Mouse (Mus musculus): Measurements from ENCODE around the gene Wiz.

The Wiz gene

DNA sequence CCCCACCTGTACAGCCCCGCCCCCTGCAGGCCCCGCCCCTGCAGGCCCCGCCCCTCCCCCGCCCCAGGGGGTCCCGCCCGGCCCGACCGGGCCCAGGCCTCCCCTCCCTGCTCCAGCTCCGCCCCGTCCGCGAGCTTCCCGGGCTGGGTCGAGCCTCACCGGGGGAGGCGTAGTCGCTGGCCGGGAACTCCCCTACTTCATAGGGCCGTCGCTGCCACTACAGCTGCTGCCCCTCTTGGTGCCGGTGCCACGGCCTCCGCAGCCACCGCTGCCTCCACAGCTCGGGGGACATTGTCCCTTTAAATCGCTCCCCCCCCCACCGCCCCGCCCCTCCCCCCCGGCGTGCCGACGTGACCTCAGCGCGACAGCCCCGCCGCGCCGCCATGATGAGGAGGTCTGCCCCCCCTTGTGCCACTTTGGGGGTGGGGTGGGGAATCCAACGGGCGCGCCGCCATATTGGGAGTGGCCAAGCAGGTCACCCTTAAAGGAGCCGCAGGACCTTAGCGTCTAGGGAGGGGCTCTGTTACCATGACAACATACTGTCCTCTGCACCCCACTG is at the start of gene Wiz:
TSS of gene Wiz (minus strand) at position 339 of the 559 bp plus-strand sequence.
- peak; percentile 89 to 93 for DNase-seq (ENCODE audit: low spot score in 2 of 2)

DNA sequence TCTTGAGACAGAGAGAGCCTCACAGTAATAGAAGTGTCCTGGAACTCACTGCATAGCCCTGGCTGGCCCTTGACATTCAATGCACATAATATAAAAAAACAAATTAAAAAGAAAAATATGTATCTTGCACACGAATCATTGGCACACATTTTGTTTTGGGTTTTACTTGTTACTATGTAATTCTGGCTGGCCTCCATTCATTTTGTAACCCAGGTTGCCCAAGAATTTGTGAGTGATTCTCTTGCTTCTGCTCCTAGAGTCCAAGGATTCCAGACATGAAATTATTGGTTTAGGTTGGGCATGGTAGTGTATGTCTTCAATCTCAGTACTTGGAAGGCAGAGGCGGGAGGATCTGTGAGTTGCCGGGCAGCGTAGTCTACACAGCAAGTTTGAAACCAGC is 47.9 kb upstream of the Wiz start:
- DNase-seq (ENCODE audit: low spot score in 2 of 2): no peak

DNA sequence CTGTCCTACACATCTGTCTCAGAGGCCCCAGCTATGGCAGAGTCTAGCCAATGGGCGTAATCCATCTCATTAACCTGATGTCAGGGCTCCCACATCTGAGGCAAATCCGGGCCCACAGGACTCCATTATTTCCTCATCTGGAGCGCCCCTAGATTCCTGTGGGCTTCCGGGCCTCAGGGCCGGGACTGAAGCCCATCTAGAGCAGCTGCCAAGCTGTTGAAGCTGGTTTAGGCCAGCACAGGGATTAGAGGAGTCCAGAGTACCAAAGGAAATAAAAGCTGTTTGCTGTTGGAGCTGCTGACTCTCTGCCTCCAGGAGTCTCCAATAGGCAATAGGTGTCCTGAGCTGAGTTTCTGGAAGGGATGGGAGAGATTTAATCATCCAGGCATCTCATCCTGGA is 45.9 kb upstream of the Wiz start:
- no peak for DNase-seq (ENCODE audit: low spot score in 2 of 2)

DNA sequence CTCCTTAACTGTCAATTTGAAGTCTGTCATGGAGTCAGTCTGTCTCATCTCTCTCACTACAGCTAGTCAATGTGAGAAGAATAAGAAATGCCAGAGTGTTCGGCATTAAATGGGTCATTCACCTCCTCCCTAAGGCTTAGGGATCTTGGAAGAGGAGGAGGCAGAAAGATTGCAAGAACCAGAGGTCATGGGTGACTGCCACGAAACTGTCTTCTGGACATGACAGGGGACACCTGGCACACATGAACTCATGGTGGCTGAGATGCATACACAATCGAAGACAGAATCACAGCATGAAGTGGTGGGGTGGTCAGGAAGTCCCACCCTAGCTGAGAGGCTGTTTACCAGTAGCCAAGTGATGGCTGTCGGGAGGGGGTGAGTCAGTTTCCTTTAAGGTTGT is 45.1 kb upstream of the Wiz start:
- DNase-seq (ENCODE audit: low spot score in 2 of 2): no peak

DNA sequence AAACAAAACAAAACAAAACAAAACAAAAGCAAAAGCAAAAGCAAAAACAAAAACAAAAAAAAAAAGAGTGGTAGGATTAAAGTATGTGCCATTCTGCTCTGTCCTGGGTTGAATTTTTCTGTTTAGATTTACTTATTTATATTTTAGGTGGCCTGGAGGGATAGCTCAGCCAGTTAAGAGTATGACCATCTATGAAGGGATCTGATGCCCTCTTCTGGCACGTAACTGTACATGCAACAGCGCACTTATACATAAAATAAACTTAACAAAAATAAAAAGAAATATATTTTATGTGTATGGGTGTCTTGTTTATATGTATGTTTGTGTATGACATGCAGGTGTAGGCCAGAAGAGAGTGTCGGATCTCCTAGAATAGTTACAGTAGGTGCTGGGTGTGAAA is 42.7 kb upstream of the Wiz start:
- DNase-seq (ENCODE audit: low spot score in 2 of 2): no peak

DNA sequence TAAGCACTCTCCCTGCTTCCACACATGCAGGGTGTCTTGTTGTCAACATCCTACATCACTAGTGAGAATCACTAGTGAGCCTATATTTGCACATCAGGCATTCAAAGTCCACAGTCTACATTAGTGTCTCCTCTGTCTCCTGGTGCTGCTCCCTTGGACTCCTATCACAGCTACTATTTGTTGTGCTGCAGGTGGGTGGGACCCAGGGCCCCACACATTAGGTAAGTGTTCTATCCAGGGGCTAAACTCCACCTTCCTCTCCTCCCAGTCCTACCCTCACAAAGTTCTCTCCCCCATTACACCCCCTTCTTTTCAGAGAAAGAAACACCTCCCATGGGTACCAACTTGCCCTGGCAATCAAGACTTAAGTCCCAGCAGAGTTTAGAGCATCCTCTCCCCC is 37.4 kb upstream of the Wiz start:
- DNase-seq (ENCODE audit: low spot score in 2 of 2): no peak

DNA sequence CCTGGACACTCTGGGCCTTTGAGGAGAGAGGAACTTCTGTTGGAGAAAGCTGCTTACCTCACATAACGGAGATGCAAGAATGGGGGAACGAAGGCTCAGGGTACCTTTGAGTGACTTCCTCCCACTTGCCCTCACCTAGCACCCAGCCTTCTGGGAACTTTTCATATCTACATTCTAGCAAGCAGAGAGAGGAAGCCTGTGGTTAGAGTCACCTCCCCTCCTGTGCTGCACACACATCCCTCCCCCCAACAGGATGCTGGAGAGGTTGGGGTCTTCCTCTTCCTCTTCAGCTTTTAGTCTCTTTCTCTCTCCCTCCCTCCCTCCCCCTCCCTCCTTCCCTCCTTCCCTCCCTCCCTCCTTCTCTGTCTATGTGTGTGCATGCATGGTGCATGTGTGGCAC is 34.8 kb upstream of the Wiz start, which contains the start of gene Pglyrp2:
TSS of gene Pglyrp2 (minus strand) at position 134 of the 400 bp plus-strand sequence.
- DNase-seq (ENCODE audit: low spot score in 2 of 2): no peak

DNA sequence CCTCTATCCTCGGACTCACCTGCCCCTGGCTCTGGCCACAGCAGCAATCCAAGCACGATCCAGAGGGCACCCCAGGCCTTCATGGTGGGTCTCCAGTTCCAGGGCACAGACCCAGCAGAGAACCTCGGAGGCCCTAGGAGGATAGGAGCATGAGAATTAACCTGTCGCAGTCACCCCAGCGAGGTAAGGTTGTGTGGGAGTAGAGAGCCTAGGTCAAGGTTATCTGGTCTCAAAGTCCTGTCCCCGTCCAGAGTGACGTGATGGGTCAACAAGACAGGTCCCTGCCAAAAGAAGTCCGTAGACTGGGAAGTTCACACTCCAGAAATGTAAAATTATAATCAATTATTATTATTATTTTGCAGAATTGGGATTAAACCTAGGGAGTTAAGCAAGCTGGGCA is 31.5 kb upstream of the Wiz start:
- DNase-seq (ENCODE audit: low spot score in 2 of 2): no peak

DNA sequence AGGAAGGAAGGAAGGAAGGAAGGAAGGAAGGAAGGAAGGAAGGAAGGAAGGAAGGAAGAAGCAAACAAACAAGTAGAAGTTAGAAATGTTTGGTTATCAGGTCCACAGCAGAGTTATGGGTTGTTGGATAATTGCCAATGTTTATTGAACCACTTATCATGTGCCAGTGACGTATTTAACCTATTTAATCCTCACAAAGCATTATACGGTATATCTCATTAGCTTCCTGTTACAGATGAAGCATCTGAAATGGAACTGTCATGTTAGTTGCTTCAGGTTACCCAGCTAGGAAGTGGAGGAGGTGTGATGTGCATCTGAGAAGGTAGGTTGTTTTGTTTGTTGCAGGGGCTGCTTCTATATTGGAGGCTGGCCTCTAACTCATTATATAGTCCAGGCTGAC is 30.8 kb upstream of the Wiz start:
- no peak for DNase-seq (ENCODE audit: low spot score in 2 of 2)

DNA sequence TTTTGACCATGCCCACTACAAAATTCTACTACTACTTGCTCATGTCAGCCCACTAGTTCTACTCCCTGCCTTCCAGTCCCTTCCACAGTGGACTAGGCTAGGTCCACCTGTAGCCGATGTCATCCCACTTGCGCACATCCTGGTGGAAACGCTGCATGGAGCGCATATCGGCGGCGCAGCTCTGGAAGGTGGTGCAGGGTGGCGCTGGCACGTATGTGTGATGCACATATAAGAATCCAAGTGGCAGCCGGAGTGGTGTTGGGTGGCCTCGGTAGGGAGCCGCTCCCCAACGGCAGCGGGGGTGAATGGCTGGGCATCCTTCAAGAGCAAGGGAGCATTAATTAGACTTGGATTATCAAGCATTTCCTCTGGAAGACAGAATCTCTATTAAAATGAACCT is 27.5 kb upstream of the Wiz start:
- DNase-seq (ENCODE audit: low spot score in 2 of 2): no peak

DNA sequence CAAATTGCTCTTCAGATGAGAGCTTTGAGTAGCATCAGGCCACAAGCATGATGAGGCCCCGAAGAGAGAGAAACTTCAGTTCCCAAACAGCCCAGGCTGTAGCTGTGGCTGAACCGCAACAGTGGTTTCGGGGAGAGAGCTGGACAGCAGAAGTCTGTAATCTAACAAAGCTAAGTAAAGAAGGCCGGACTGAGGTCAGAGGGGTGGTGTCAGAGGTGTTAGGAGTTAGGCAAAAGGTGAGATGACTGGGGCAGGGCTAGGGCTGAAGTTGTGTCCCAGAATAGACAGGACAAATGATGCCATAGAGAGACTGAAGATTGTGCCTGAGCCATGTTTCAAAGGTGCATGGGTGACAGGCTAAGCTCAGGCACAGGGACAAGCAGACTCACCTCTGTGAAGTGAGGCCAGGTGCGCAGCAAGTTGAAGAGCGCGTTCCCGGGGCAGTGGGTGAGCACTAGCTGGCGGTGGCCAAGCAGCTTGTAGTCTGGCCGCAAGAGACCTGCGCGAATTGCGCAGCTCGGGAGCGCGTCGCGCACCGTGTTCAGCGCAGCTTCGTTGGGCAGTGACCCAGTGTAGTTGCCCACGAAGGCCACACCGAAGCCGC is 26.3 kb upstream of the Wiz start:
- no peak for DNase-seq (ENCODE audit: low spot score in 2 of 2)

DNA sequence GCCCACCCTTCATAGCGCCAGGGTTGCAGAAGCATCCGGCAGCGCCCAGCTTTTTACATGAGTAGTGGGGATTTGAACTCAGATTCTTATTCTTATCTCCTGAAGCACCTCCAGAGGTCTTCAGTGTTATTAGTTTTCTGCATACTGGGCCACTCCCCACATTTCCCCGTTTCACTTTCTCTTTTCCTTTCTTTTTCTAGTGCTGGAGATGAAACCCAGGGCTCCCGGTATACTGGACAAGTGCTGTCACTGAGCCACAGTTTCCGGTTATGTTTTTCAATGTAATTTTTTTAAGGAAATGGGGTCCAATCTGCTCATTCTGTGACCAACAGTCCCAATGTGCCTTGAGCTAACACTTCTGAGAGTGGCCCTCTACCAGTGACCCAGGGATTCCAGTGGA is 22.7 kb upstream of the Wiz start:
- DNase-seq (ENCODE audit: low spot score in 2 of 2): no peak

DNA sequence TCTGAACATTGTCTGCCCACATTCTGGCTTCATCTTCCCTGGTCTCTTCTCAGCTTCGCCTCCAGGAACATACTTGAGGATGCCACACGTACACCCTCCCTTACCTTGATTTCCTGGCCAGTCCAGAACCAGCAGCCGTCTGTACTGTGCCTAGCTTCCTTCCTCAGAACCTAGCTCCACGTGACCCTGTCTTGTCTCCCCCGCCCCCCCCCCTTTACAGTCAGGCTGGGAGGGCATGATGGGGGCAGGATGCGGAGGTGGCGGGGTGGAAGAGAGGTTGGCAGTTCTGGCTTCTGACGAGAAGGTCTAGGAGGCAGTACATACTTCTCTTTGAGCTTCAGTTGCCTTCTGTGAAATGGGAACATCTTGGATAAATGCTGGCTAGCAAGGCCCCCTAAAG is 14.2 kb upstream of the Wiz start, which contains the start of gene Rasal3:
TSS of gene Rasal3 (minus strand) at position 167 of the 400 bp plus-strand sequence.
- DNase-seq (ENCODE audit: low spot score in 2 of 2): peak in 1 of 2 experiments; percentile 23

DNA sequence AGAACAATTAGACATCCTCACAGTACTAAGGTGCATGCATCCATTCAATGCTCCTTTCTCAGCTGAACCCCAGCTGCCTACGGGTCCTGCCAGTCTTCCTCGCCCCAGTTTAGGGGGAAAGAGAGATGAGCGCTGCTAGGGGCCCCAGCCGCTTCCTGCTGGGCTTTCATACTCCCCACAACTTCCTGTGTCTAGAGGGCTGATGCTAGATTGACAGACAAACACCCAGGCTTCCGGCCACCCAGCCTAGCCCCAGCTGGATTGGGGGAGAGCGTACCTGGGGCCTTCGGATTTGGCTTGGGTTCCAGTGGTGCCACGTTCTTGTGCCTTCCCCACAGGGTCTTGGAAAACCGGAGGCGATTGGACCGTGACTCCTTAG is 13.5 kb upstream of the Wiz start:
- DNase-seq (ENCODE audit: low spot score in 2 of 2): peak; percentile 53 to 78

DNA sequence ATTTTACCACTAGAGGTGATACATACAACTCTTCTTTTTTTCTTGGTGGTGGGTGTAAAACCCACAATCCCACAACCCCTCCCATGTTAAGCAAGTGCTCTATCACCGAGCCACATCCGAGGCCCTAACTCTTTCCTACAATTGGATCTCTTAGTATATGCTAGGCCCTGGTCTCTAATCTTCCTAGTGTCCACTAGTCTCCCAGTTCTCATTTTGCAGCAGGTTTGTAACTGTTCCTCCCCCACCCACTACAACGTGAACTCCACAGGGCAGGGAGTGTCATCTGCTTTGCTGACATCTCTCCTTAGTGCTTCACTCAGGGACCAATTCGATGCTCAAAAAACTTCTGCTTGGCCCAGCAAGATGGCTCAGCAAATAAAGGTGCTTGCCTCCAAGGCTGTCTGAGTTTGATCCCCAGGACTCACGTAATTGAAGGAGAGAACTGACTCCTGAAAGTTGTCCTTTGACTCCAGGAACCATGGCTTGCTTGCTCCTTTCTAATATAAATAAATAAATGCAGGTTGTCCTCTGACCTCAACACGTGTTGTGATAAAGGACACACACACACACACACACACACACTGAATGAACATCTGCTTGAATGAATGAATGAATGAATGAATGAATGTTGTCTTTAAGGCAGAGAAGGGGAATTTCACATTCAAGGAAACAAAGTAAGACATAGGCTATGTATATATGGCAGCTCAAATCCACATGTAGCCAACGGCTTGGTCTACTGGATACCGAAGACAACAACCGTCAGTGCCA is 13.0 kb upstream of the Wiz start:
- DNase-seq (ENCODE audit: low spot score in 2 of 2): no peak

DNA sequence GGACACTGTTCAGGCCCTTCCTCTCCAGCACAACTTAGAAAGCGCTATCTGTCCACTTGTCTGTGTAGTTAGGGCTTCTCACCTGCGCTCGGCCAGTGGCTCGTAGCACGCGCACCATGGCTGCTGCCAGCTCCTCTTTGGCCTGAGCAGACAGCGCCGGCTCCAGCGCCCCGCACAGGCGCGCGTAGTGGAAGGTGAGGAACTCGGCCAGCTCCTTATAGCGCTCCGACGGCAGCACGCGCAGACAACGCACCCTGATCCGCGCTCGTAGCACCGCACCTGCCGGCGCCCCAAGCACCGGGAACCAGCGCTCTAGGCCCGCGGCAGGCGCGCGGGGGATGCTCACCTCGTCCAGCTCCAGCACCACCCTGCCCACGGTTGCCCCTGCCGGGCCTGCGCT is 7.0 kb upstream of the Wiz start:
- DNase-seq (ENCODE audit: low spot score in 2 of 2): no peak

DNA sequence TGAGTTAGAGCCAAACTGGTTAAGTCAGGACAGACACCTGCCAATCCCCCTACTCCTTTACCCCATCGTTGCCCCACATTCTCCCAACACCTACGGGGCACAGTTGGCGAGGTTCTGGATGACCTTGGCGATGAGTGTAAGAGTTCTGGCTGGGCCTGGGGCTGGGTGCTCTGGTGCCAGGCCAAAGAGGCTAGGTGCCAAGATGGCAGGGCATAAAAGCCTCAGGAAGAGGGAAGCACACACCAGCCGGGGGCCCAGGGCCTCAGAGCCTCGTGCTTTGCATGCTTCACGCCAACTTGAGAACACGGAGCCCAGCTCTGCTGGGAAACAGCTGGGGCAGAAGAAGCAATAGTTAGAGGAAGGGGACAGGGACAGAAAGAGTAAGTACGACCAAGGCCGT is 4.7 kb upstream of the Wiz start:
- DNase-seq (ENCODE audit: low spot score in 2 of 2): no peak

DNA sequence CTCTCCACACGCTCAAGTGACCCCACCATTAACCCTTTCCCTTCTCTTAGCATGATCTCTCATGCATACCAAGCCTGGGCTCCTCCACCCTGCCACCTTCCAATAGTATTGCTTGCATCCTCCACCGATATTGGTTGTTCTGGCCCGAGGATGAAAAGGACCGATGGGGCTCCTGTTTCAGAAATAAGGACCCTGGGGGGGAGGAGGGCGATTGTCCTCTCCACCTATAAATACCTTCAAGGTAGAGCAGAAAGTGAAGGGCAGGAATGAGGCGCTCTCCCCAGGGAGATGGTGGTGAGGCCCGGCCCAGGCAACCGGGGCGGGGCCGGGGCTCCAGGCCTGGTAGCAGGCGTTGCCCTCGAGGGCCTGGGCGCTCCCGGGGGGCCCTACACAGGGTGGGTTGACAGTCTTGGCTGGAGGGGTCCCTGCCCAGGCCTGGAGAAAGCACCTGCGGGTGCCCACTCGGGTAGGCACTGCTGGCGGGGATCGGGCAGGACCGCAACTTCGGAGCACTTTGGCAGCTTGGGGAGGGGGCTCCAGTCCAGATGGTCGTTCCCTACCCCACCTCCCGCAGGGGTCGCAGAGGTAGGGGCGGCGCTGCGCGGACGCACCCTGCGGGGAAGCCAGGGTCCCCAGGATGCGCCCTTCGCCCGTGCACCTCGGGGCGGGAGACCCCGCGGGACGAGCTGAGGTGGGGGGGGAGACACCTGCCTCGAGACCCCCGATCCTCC is 704 bp downstream of the Wiz start:
- DNase-seq (ENCODE audit: low spot score in 2 of 2): peak; percentile 54 to 78

DNA sequence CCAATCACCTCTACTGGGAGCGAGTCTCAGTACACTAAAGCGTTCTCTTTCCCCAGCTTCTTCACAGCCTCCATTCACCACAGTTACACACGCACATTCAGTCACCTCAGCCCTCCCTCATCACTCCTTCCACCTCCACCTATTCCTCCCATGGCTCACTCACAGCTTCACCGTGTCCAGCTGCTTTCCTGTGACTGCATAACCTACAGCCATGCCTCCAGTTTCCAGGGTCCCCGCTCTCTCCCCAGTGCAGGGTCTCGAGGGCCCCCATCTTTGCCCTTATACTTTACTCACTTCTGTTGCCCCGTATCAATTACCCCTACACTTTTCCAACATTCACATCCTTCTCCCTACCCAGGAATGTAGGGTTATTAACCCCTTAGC is 1.3 kb downstream of the Wiz start:
- peak in 1 of 2 experiments; percentile 11 for DNase-seq (ENCODE audit: low spot score in 2 of 2)

DNA sequence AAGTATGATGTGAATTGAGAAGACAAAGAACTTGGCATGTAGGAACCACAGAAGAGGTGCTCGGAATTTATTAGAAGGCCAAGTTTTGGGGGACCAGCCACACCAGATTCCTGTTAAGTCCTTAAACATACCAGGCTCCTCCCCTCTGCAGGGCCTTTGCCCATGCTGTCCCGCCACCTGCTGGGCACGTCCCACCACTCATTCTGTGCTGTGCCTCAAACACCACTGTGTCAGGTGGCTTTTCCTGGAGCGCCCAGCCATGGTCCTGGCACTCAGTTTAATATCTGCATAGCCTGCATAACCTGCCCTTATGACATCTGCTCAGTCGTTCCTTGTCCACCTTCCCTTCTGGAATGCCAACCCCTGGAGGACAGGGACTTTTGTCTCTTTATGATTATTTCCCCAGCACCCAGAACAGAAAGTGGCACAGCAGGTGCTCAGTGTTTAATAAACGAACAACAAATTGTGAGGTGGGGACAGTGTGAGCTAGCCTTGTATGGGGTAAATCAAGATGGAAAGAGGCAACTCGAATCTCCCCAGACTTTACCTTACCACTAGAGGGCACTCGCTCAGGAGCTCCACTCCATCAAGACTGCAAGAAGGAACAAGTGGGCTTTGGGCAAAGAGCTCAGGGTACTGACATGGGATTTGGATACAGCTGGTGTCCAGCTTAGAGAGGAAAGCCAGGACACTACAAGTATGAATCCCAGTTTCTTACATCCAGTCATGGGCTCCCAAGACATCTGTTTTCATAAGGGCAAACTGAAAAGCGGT is 2.4 kb downstream of the Wiz start:
- DNase-seq (ENCODE audit: low spot score in 2 of 2): peak; percentile 55 to 74

DNA sequence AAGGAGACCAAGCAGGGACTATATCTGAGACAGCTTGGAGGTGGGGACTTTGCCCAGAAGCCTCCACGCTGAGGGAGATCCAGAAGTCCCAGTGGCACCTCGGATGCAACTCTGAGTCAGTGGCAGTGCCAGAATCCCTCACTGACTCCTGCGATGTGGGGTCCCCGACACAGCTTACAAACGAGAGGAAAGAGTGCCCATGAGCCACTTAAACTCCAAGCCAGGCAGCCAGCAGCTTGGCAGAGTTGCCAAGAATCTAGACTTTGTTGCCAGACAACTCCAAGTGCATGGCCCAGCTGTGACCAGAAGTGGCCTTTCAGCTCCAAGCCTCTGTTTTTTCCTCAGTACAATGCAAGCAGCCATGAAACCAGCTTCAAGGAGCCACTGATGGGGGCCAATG is 5.6 kb downstream of the Wiz start:
- no peak for DNase-seq (ENCODE audit: low spot score in 2 of 2)

DNA sequence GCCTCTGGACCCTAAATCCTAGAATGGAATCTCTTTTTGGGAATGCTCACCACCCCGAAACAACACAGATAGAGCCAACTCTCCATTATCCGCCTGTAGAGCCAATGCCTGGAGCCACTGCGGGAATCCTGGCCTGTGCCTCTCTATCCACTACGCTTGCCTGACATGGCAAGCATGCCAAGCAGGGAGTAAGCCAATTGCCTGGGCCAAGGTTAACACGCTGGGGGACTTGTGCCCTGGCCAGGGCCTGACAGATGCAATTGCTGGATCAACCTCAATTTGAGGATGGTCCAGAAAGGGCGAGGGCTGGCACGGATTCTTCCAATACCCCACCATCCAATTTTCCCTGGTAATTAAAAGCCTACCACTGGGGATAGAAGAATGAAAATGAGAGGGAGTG is 6.7 kb downstream of the Wiz start:
- no peak for DNase-seq (ENCODE audit: low spot score in 2 of 2)

Measured in spleen, postnatal 4 days (tissue).